ENCODE assay signal across 10 mouse cellular contexts in the genomic region with DNA sequence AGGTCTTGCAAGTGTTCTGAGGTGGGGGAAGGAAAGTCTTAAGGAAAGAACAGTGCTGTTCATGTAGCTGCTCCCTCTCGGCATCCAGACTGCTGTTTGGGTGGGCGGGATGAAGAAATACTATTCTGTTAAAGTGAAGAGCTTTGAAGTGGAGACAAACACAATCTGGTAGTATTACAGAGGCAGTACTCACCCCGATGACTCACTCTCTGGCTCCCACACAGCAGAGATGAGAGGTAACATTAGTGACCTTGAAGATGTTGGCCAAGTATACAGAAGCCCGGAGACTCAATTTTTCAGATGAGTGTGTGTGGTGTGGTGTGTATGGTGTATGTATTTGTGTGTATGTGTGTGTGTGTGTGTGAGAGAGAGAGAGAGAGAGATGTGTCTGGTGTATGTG. TPM values are rescaled to one million over a fixed set of nuclear protein-coding genes. Genes with fewer than 3 reads are reported as not detected.
DNase-seq lines count a peak whose midpoint lies in the region; ATAC-seq and TF ChIP-seq lines count a peak whose summit lies in the region.
"Had no signal": no experiment of that assay in that cellular context is flagged by ENCODE, and none has a peak within 500 bp of the region (broad histone marks: within the 10 kb centered on the region; RNA-seq: fewer than 3 reads in every experiment).

No protein-coding gene starts in this region.

- ATAC-seq in frontal cortex, adult (ENCODE audit: low TSS enrichment), result peak; percentile 78

- no peak for TF ChIP-seq CTCF in embryonic fibroblast, embryonic 13.5 days (IDR thresholded peaks at IDR 0.05; ENCODE audit: borderline replicate concordance, insufficient read depth, low read length)

- peak overlapping the region; percentile 23; the same call in 1 of the 2 replicates for H3K27ac ChIP-seq in embryonic fibroblast, embryonic 13.5 days (ENCODE audit: insufficient read depth, low read length)
- H3K27ac ChIP-seq: embryonic facial prominence, embryonic 13.5 days; stomach, embryonic 15.5 days had no signal

- intact Hi-C loops in left cerebral cortex, postnatal 10 days (cut with DNase I), result no loop called here

- H3K4me1 ChIP-seq in embryonic fibroblast, embryonic 13.5 days (ENCODE audit: control insufficient read depth, insufficient read depth, low read length), result peaks cover 5% of the 10 kb centered on the region
- H3K4me1 ChIP-seq: stomach, embryonic 15.5 days had no signal

- no peak overlapping the region for H3K4me3 ChIP-seq in embryonic fibroblast, embryonic 13.5 days (ENCODE audit: insufficient read depth, low read length)
- H3K4me3 ChIP-seq: embryonic facial prominence, embryonic 13.5 days; stomach, embryonic 15.5 days had no signal

- no peak for TF ChIP-seq POLR2A in embryonic fibroblast, embryonic 13.5 days (IDR thresholded peaks at IDR 0.05; ENCODE audit: low read depth, low read length)

- DNase-seq in frontal cortex, postnatal 25 days (ENCODE audit: low spot score in 2 of 2), result no peak
- DNase-seq in left cerebral cortex, adult 18-20 months (ENCODE audit: low spot score in 2 of 2), result peak; percentile 40 to 67
- no peak for DNase-seq in left cerebral cortex, postnatal 10 days (ENCODE audit: extremely low spot score in 1 of 2, low spot score in 2 of 2)
- DNase-seq in lung, postnatal 36 days, result peak; percentile 67
- DNase-seq in urinary bladder, postnatal 25 days (ENCODE audit: low spot score), result no peak
- no peak for DNase-seq in retina, postnatal 1 day

RNA-seq across cellular contexts. Expression of gene Upp2, which starts 22.5 kb away (rescaled TPM):
- 10 to 100 TPM; 32.6 to 35.2 TPM for total RNA-seq in left cerebral cortex, adult 18-20 months (2021)
- total RNA-seq in left cerebral cortex, postnatal 10 days (2021), result 10 to 100 TPM; 16.6 TPM
- 4.1 and 6.2 TPM in 2 replicates for polyA plus RNA-seq in embryonic fibroblast, embryonic 13.5 days (2011; ENCODE audit: insufficient read length, low read depth, missing spikeins)

RNA-seq across cellular contexts. Expression of gene Acvr1, which starts 22.7 kb away (rescaled TPM):
- 10 to 100 TPM; 32.2 to 32.8 TPM for total RNA-seq in left cerebral cortex, adult 18-20 months (2021)
- total RNA-seq in left cerebral cortex, postnatal 10 days (2021), result 10 to 100 TPM; 34.1 to 38.5 TPM
- 47.6 and 57.1 TPM in 2 replicates for polyA plus RNA-seq in embryonic fibroblast, embryonic 13.5 days (2011; ENCODE audit: insufficient read length, low read depth, missing spikeins)

Comparison
In these comparisons a context has a peak if more than half of its experiments do, and no peak if none do; other contexts are left out.
1. DNase-seq: peak in left cerebral cortex, adult 18-20 months (2 of 2) and lung, postnatal 36 days (single experiment); none in frontal cortex, postnatal 25 days (0 of 2), left cerebral cortex, postnatal 10 days (0 of 2), urinary bladder, postnatal 25 days (single experiment) and retina, postnatal 1 day (single experiment).